Mouse (Mus musculus): ENCODE results near the gene Nek7. TPM values are rescaled to one million over a fixed set of nuclear protein-coding genes. Genes with fewer than 3 reads are reported as not detected.

Gene Nek7
- total and polyA plus RNA-seq, 3 experiments = 17.3 to 79.7 (median 69.9) TPM

GRCm38 (mm10) chr1:138587812-138588211, 32.1 kb downstream of the Nek7 start:
- H3K79me2 ChIP-seq (replicated peaks; ENCODE audit: control insufficient read depth, insufficient read depth, low read length) = peaks cover 16% of the 10 kb centered on the region
- peaks cover 4% of the 10 kb centered on the region for H3K36me3 ChIP-seq (ENCODE audit: control insufficient read depth, insufficient read depth, low read length)
- DNase-seq = no peak
- intact Hi-C loops (cut with DNase I) = no loop called here
- no peak for TF ChIP-seq CTCF (IDR thresholded peaks at IDR 0.05)
- no peak for TF ChIP-seq EP300 (IDR thresholded peaks at IDR 0.05; ENCODE audit: insufficient read depth, low read depth, low read length)
- no peak for TF ChIP-seq POLR2A (IDR thresholded peaks at IDR 0.05; ENCODE audit: insufficient read depth, low read depth, low read length)
- no peak overlapping the region for H3K27ac ChIP-seq
- H3K27me3 ChIP-seq (ENCODE audit: control insufficient read depth, insufficient read depth, low read length) = no peaks in the 10 kb centered on the region
- WGBS = 52% methylated on average over 3 of the region's 3 CpGs
- H3K4me1 ChIP-seq (ENCODE audit: control insufficient read depth, insufficient read depth, low read length) = peaks cover 3% of the 10 kb centered on the region
- no peak overlapping the region for H3K9ac ChIP-seq (ENCODE audit: low read depth, low read length)
- H3K4me3 ChIP-seq = no peak overlapping the region

GRCm38 (mm10) chr1:138586891-138587290, 33.0 kb downstream of the Nek7 start:
- WGBS = 93% methylated on average over 2 of the region's 2 CpGs
- intact Hi-C loops (cut with DNase I) = no loop called here

GRCm38 (mm10) chr1:138584423-138585013, 35.4 kb downstream of the Nek7 start:
- Histone ChIP-seq H3K4me3 (no peak overlapping the region), H3K4me1 (ENCODE audit: control insufficient read depth, insufficient read depth, low read length) (peaks cover 7% of the 10 kb centered on the region), H3K79me2 (replicated peaks; ENCODE audit: control insufficient read depth, insufficient read depth, low read length) (peaks cover 11% of the 10 kb centered on the region), H3K27me3 (ENCODE audit: control insufficient read depth, insufficient read depth, low read length) (no peaks in the 10 kb centered on the region), H3K9ac (ENCODE audit: low read depth, low read length) (no peak overlapping the region), H3K27ac (no peak overlapping the region), H3K36me3 (ENCODE audit: control insufficient read depth, insufficient read depth, low read length) (peaks cover 12% of the 10 kb centered on the region)
- intact Hi-C loops (cut with DNase I) = no loop called here
- no peak for TF ChIP-seq CTCF (IDR thresholded peaks at IDR 0.05)
- no peak for TF ChIP-seq EP300 (IDR thresholded peaks at IDR 0.05; ENCODE audit: insufficient read depth, low read depth, low read length)
- no peak for TF ChIP-seq POLR2A (IDR thresholded peaks at IDR 0.05; ENCODE audit: insufficient read depth, low read depth, low read length)
- no peak for DNase-seq
- WGBS = 97% methylated on average over 2 of the region's 2 CpGs

More at GRCm38 (mm10) chr1:138586891-138587290, 33.0 kb downstream of the Nek7 start:
- Histone ChIP-seq H3K4me3 (no peak overlapping the region), H3K27ac (no peak overlapping the region), H3K27me3 (ENCODE audit: control insufficient read depth, insufficient read depth, low read length) (no peaks in the 10 kb centered on the region), H3K9ac (ENCODE audit: low read depth, low read length) (no peak overlapping the region), H3K36me3 (ENCODE audit: control insufficient read depth, insufficient read depth, low read length) (peaks cover 6% of the 10 kb centered on the region), H3K79me2 (replicated peaks; ENCODE audit: control insufficient read depth, insufficient read depth, low read length) (peaks cover 15% of the 10 kb centered on the region), H3K4me1 (ENCODE audit: control insufficient read depth, insufficient read depth, low read length) (peaks cover 5% of the 10 kb centered on the region)
- DNase-seq = no peak
- TF ChIP-seq CTCF (IDR thresholded peaks at IDR 0.05) (no peak), POLR2A (IDR thresholded peaks at IDR 0.05; ENCODE audit: insufficient read depth, low read depth, low read length) (no peak), EP300 (IDR thresholded peaks at IDR 0.05; ENCODE audit: insufficient read depth, low read depth, low read length) (no peak)

GRCm38 (mm10) chr1:138582225-138582624, 37.7 kb downstream of the Nek7 start:
- 82% methylated on average over 7 of the region's 7 CpGs for WGBS
- Histone ChIP-seq H3K4me3 (no peak overlapping the region), H3K36me3 (ENCODE audit: control insufficient read depth, insufficient read depth, low read length) (peaks cover 21% of the 10 kb centered on the region), H3K27me3 (ENCODE audit: control insufficient read depth, insufficient read depth, low read length) (no peaks in the 10 kb centered on the region), H3K79me2 (replicated peaks; ENCODE audit: control insufficient read depth, insufficient read depth, low read length) (peaks cover 9% of the 10 kb centered on the region), H3K4me1 (ENCODE audit: control insufficient read depth, insufficient read depth, low read length) (peaks cover 8% of the 10 kb centered on the region), H3K9ac (ENCODE audit: low read depth, low read length) (no peak overlapping the region), H3K27ac (no peak overlapping the region)
- no peak for DNase-seq
- intact Hi-C loops (cut with DNase I) = no loop called here
- no peak for TF ChIP-seq CTCF (IDR thresholded peaks at IDR 0.05)
- TF ChIP-seq EP300 (IDR thresholded peaks at IDR 0.05; ENCODE audit: insufficient read depth, low read depth, low read length) = no peak
- TF ChIP-seq POLR2A (IDR thresholded peaks at IDR 0.05; ENCODE audit: insufficient read depth, low read depth, low read length) = no peak

GRCm38 (mm10) chr1:138579822-138580492, 40.0 kb downstream of the Nek7 start:
- Histone ChIP-seq H3K4me1 (ENCODE audit: control insufficient read depth, insufficient read depth, low read length) (peaks cover 8% of the 10 kb centered on the region), H3K27me3 (ENCODE audit: control insufficient read depth, insufficient read depth, low read length) (no peaks in the 10 kb centered on the region), H3K9ac (ENCODE audit: low read depth, low read length) (no peak overlapping the region), H3K36me3 (ENCODE audit: control insufficient read depth, insufficient read depth, low read length) (peaks cover 25% of the 10 kb centered on the region), H3K4me3 (no peak overlapping the region), H3K79me2 (replicated peaks; ENCODE audit: control insufficient read depth, insufficient read depth, low read length) (peaks cover 6% of the 10 kb centered on the region; the same call in 1 of the 2 replicates), H3K27ac (0 out of 2 replicates have a peak overlapping the region, but pooled peaks have one; percentile 2)
- intact Hi-C loops (cut with DNase I) = no loop called here
- WGBS = 56% methylated on average over 11 of the region's 11 CpGs
- DNase-seq = no peak
- no peak for TF ChIP-seq CTCF (IDR thresholded peaks at IDR 0.05)
- TF ChIP-seq POLR2A (IDR thresholded peaks at IDR 0.05; ENCODE audit: insufficient read depth, low read depth, low read length) = no peak
- no peak for TF ChIP-seq EP300 (IDR thresholded peaks at IDR 0.05; ENCODE audit: insufficient read depth, low read depth, low read length)

GRCm38 (mm10) chr1:138579207-138579606, 40.7 kb downstream of the Nek7 start:
- H3K9ac ChIP-seq (ENCODE audit: low read depth, low read length) = no peak overlapping the region
- H3K4me3 ChIP-seq = no peak overlapping the region
- DNase-seq = no peak
- peaks cover 25% of the 10 kb centered on the region for H3K36me3 ChIP-seq (ENCODE audit: control insufficient read depth, insufficient read depth, low read length)
- H3K4me1 ChIP-seq (ENCODE audit: control insufficient read depth, insufficient read depth, low read length) = peaks cover 8% of the 10 kb centered on the region
- peaks cover 6% of the 10 kb centered on the region; the same call in 1 of the 2 replicates for H3K79me2 ChIP-seq (replicated peaks; ENCODE audit: control insufficient read depth, insufficient read depth, low read length)
- H3K27me3 ChIP-seq (ENCODE audit: control insufficient read depth, insufficient read depth, low read length) = no peaks in the 10 kb centered on the region
- intact Hi-C loops (cut with DNase I) = no loop called here
- 67% methylated on average over 7 of the region's 7 CpGs for WGBS
- H3K27ac ChIP-seq = no peak overlapping the region
- TF ChIP-seq CTCF (IDR thresholded peaks at IDR 0.05) (no peak), POLR2A (IDR thresholded peaks at IDR 0.05; ENCODE audit: insufficient read depth, low read depth, low read length) (no peak), EP300 (IDR thresholded peaks at IDR 0.05; ENCODE audit: insufficient read depth, low read depth, low read length) (no peak)

Measured in heart, adult 2 months (tissue).